Mouse (Mus musculus) lung, postnatal 0 days (tissue): ENCODE data around the gene Mpig6b.

Source experiments
- CTCF ChIP-seq: IDR thresholded peaks from 2 replicates; pipeline ENCODE4 v1.5.1; 2016; ENCODE audit warnings: antibody characterized with exemption, mild to moderate bottlenecking
- EP300 ChIP-seq: IDR thresholded peaks from 2 replicates; pipeline ENCODE4 v1.6.1; 2016; ENCODE audit warnings: antibody characterized with exemption, mild to moderate bottlenecking, control low read depth

DNA sequence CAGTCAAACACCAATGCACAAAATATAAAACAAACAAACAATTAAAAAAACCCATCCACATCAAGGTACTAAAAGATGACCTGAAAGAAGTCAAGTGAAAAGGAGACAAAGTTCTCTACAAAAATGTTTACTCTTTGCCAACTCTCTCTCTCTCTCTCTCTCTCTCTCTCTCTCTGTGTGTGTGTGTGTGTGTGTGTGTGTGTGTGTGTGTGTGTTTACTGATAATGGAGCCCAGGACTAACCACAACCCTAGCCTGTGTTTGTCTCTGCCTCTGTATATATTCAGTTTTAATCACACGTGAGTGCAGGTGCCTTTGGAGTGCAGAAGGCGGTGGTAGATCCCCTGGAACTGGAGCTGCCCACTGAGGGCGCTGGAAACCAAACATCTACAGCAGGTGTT, 8.9 kb downstream of the Mpig6b start:
- TF ChIP-seq EP300: no peak
- no peak for TF ChIP-seq CTCF
